Mouse (Mus musculus): ENCODE data around the gene Mrps17.

DNA sequence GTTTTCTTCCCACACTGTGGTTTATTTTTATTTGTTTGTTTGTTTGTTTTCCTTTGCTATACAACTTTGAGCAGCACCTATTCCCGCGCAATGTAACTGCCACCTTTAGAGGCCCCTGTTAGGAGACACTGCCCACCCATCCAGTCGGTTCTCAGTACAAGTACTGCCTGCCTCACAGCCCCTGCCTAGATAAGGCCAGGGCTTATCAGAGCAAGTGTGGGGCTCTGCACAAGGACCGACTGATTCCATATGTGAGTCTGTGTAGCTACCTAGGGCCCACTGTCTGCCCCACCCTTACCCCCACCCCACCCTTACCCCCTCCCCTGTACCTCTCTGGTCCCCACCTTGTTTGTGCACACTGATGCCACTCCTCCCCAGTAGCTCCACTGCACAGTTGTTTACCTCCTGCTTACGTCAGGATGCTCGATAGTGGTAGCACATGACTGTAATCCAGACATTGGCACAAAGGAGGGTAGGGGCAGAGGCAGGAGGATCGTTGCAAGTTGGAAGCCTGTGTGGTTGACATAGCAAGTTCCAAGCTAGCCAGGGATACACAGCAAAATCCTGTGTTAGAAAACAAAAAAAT is 27.7 kb downstream of the Mrps17 start:
- TF ChIP-seq CTCF (conservative IDR thresholded peaks at IDR 0.05; ENCODE audit: low read length) (no peak), POU5F1 (IDR thresholded peaks at IDR 0.05; ENCODE audit: borderline replicate concordance, low read length) (no peak), NANOG (IDR thresholded peaks at IDR 0.05; ENCODE audit: borderline replicate concordance, low read length) (no peak)
